Mouse (Mus musculus): Measurements from ENCODE around the gene Nrm. TPM values are rescaled to one million over a fixed set of nuclear protein-coding genes. Genes with fewer than 3 reads are reported as not detected.

The Nrm gene
- polyA plus RNA-seq, 1 experiment from 2014 or later: 27.4 TPM

- H3K4me3 ChIP-seq (ENCODE audit: low read depth, low read length): no peak overlapping the region; the same call in 1 of the 2 replicates
Observed at GRCm38 (mm10) chr17:35914975-35915374, 53.9 kb downstream of the Nrm start.

More at GRCm38 (mm10) chr17:35914975-35915374, 53.9 kb downstream of the Nrm start:
- Histone ChIP-seq H3K4me1 (replicated peaks; ENCODE audit: control insufficient read depth, insufficient read depth) (peaks cover 3% of the 10 kb centered on the region), H3K36me3 (ENCODE audit: control insufficient read depth, insufficient read depth, low read length) (0 out of 2 replicates have a peak, but pooled peaks cover 2% of the 10 kb centered on the region), H3K4me2 (replicated peaks; ENCODE audit: low read depth) (peak overlapping the region; percentile 70; the same call in 1 of the 2 replicates), H3K9me3 (ENCODE audit: control insufficient read depth, low read length) (no peaks in the 10 kb centered on the region), H3K27ac (replicated peaks) (no peak overlapping the region), H3K27me3 (ENCODE audit: control insufficient read depth, insufficient read depth, low read length) (no peaks in the 10 kb centered on the region), H3K9ac (ENCODE audit: low read length) (no peak overlapping the region)
- WGBS: 64% methylated on average over 6 of the region's 6 CpGs
- ATAC-seq (ENCODE audit: low FRiP score, low TSS enrichment) (no peak), DNase-seq (ENCODE audit: low spot score) (no peak)
- no peak for TF ChIP-seq EP300 (optimal IDR thresholded peaks at IDR 0.05)
- TF ChIP-seq CTCF (IDR thresholded peaks at IDR 0.05; ENCODE audit: low read depth): peak; percentile 36; the same call in 1 of the 2 replicates

Small RNA genes lying within 50 kb of the gene (microRNA-seq; reads per million reads assigned to microRNA genes)
- gene Gm28033: 2.3 reads per million

Other genes with a start within 250 kb of the Nrm start
- gene Gm9573, start 234.7 kb upstream of the Nrm start, polyA plus RNA-seq (2015; fragmentation: Nextera tagmentation; extraction: Ambion mirVana): 2.6 and 3.9 TPM in 2 replicates
- gene Mucl3, start 217.6 kb upstream of the Nrm start, polyA plus RNA-seq (2015; fragmentation: Nextera tagmentation; extraction: Ambion mirVana): 768 and 930 TPM in 2 replicates
- gene Vars2, start 193.7 kb upstream of the Nrm start, polyA plus RNA-seq (2015; fragmentation: Nextera tagmentation; extraction: Ambion mirVana): 10.3 and 10.6 TPM in 2 replicates
- gene Gtf2h4, start 187.6 kb upstream of the Nrm start, polyA plus RNA-seq (2015; fragmentation: Nextera tagmentation; extraction: Ambion mirVana): 20.7 and 20.8 TPM in 2 replicates
- 50.8 TPM in 2 replicates for gene Ddr1, start 156.7 kb upstream of the Nrm start, polyA plus RNA-seq (2015; fragmentation: Nextera tagmentation; extraction: Ambion mirVana)
- 74.8 and 79.5 TPM in 2 replicates for gene Ier3, start 39.6 kb upstream of the Nrm start, polyA plus RNA-seq (2015; fragmentation: Nextera tagmentation; extraction: Ambion mirVana)
- gene Flot1, start 38.1 kb upstream of the Nrm start, polyA plus RNA-seq (2015; fragmentation: Nextera tagmentation; extraction: Ambion mirVana): 41.0 and 43.5 TPM in 2 replicates
- 251 and 296 TPM in 2 replicates for gene Tubb5, start 23.0 kb upstream of the Nrm start, polyA plus RNA-seq (2015; fragmentation: Nextera tagmentation; extraction: Ambion mirVana)
- gene Mdc1, start 19.8 kb upstream of the Nrm start, polyA plus RNA-seq (2015; fragmentation: Nextera tagmentation; extraction: Ambion mirVana): 2.1 and 2.2 TPM in 2 replicates
- gene Ppp1r18, start 4.3 kb downstream of the Nrm start, polyA plus RNA-seq (2015; fragmentation: Nextera tagmentation; extraction: Ambion mirVana): 15.3 and 16.6 TPM in 2 replicates
- 14.2 and 19.3 TPM in 2 replicates for gene Dhx16, start 18.5 kb downstream of the Nrm start, polyA plus RNA-seq (2015; fragmentation: Nextera tagmentation; extraction: Ambion mirVana)
- gene 2310061I04Rik, start 36.1 kb downstream of the Nrm start, polyA plus RNA-seq (2015; fragmentation: Nextera tagmentation; extraction: Ambion mirVana): 20.5 and 21.7 TPM in 2 replicates
- 12.7 and 14.5 TPM in 2 replicates for gene Atat1, start 48.8 kb downstream of the Nrm start, polyA plus RNA-seq (2015; fragmentation: Nextera tagmentation; extraction: Ambion mirVana)
- gene Mrps18b, start 55.1 kb downstream of the Nrm start, polyA plus RNA-seq (2015; fragmentation: Nextera tagmentation; extraction: Ambion mirVana): 80.0 and 83.4 TPM in 2 replicates
- 13.9 and 17.4 TPM in 2 replicates for gene Ppp1r10, start 55.1 kb downstream of the Nrm start, polyA plus RNA-seq (2015; fragmentation: Nextera tagmentation; extraction: Ambion mirVana)
- gene Abcf1, start 108.4 kb downstream of the Nrm start, polyA plus RNA-seq (2015; fragmentation: Nextera tagmentation; extraction: Ambion mirVana): 54.8 and 71.5 TPM in 2 replicates
- 24.6 and 25.1 TPM in 2 replicates for gene Gnl1, start 118.5 kb downstream of the Nrm start, polyA plus RNA-seq (2015; fragmentation: Nextera tagmentation; extraction: Ambion mirVana)
- 10.8 and 10.9 TPM in 2 replicates for gene Prr3, start 118.9 kb downstream of the Nrm start, polyA plus RNA-seq (2015; fragmentation: Nextera tagmentation; extraction: Ambion mirVana)
- gene H2-T24, start 159.2 kb downstream of the Nrm start, polyA plus RNA-seq (2015; fragmentation: Nextera tagmentation; extraction: Ambion mirVana): 1.0 and 1.1 TPM in 2 replicates
- 35.9 and 40.2 TPM in 2 replicates for gene H2-T23, start 171.5 kb downstream of the Nrm start, polyA plus RNA-seq (2015; fragmentation: Nextera tagmentation; extraction: Ambion mirVana)
- 18.9 and 21.0 TPM in 2 replicates for gene H2-T22, start 181.4 kb downstream of the Nrm start, polyA plus RNA-seq (2015; fragmentation: Nextera tagmentation; extraction: Ambion mirVana)
- gene Gm6034, start 181.6 kb downstream of the Nrm start, polyA plus RNA-seq (2015; fragmentation: Nextera tagmentation; extraction: Ambion mirVana): not detected in 2 replicates
- gene Gm11127, start 197.1 kb downstream of the Nrm start, polyA plus RNA-seq (2015; fragmentation: Nextera tagmentation; extraction: Ambion mirVana): 0.08 and 0.10 TPM in 2 replicates